Mouse (Mus musculus) brain, embryonic 14.5 days (tissue): ENCODE results near the gene Slc27a4.

ENCODE experiments used
- CTCF ChIP-seq: fragments of 200-500 bp; IDR thresholded peaks from 2 replicates; pipeline ENCODE4 v1.5.1; 2012; ENCODE audit warnings: inconsistent platforms, mild to moderate bottlenecking, moderate library complexity, borderline replicate concordance; ENCODE audit not compliant: insufficient read depth, insufficient read length; ENCODE audit errors: extremely low read depth
- POLR2A ChIP-seq: fragments of 200-500 bp; IDR thresholded peaks from 2 replicates; pipeline ENCODE4 v1.6.1; 2012; ENCODE audit warnings: mild to moderate bottlenecking, inconsistent platforms, borderline replicate concordance; ENCODE audit not compliant: poor library complexity, insufficient read depth, insufficient read length, severe bottlenecking; ENCODE audit errors: extremely low read depth

DNA sequence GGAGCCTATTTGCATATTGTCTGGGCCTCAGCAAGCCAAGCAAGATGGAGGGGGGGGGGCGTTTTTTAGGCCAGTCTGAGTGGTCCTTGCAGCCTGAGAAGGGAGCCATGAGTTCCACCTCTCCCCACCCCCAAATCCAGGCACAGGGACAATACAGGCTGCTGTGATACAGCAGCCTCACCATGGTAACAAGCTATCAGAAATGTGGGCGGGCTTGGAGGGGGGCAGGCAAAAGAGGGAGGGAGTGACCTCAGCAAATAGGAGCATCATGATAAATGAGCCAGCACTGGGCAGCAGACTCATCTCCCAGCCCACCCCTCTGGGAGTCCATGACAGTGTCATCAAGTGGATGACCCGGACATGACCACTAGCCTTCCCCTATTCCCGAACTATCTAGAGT, 37.0 kb downstream of the Slc27a4 start:
- TF ChIP-seq POLR2A: no peak
- TF ChIP-seq CTCF: no peak
